Mouse (Mus musculus) heart, postnatal 0 days (tissue): ENCODE results near the gene Dclre1a.

Experiments used
- CTCF ChIP-seq: IDR thresholded peaks from 2 replicates; pipeline ENCODE4 v1.5.1; 2016; ENCODE audit warnings: antibody characterized with exemption, control low read depth, low read depth
- EP300 ChIP-seq: IDR thresholded peaks from 2 replicates; pipeline ENCODE4 v1.6.1; 2016; ENCODE audit warnings: antibody characterized with exemption, low read depth

DNA sequence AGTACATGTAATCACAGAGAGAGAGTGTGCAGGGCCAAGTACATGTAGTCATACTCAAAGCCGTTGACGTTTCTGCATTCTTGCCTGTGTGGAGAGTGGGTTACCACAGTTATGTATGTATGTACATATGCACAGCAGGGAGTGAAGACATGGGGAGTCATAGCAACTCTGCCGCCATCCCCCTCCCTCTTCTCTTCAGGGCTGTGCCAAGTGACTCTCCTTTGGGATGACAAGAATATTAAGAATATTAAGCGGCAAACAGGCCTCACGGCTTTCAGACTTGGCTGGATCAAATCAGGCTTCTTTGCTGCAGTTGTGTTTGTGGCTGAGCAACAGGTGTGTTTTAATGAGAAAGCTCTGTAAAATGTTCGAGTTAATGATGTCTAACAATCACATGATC lies 58.4 kb downstream of the Dclre1a start:
- TF ChIP-seq CTCF (no peak), EP300 (no peak)
